Mouse (Mus musculus): ENCODE results near the gene Hccs.
"Not testable (repeated sequence)": the region's sequence is repeated elsewhere in the genome, so short reads cannot be mapped to it uniquely, and the experiment has no call there.

Hccs gene

DNA sequence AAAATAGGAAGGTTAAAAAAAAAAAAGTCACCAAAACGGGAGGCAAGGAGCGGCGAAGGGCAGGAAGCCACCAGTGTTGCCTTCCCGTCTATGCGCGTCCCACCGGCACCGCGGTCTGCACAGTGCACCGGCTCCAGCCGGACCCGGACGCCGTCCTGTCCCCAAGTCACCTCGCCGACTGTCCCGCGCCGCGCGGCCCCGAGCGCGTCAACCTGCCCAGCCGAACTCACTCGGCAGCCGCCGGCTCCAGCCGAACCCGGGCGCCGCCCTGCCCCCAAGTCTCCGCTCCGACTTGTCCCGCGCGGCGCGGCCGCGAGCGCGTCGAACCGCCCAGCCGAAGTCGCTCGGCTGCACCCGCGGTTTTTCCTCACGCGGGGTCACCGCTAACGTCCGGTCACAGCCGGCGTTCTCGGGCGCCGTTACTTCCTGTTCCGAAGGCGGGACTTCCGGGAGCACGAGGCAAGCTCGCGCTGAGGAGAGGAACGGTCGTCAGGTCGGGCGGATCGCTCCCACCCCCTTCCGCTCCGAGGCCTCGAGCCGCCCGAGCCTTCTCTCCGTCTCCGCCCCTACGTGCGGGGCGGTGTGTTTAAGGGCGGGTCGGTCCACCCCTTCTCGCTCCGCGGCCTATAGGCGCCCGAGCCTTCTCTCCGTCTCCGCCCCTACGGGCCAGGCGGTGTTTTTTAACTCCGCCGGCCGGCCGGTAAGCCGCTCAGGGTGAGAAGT, at the start of gene Hccs:
Gene Hccs, minus strand, starts transcription at position 428 of the 723 bp plus-strand sequence.
- DNase-seq (ENCODE audit: low spot score in 2 of 2): peak; percentile 78 to 85

- DNase-seq (ENCODE audit: low spot score in 2 of 2): no peak
These were observed 37.1 kb upstream of the Hccs start for GRCm38 (mm10) chrX:169357146-169357772.

- no peak for DNase-seq (ENCODE audit: low spot score in 2 of 2)
These were observed 18.0 kb upstream of the Hccs start for GRCm38 (mm10) chrX:169338213-169338612.

GRCm38 (mm10) chrX:169337559-169337958, 17.4 kb upstream of the Hccs start:
- no peak for DNase-seq (ENCODE audit: low spot score in 2 of 2)

DNA sequence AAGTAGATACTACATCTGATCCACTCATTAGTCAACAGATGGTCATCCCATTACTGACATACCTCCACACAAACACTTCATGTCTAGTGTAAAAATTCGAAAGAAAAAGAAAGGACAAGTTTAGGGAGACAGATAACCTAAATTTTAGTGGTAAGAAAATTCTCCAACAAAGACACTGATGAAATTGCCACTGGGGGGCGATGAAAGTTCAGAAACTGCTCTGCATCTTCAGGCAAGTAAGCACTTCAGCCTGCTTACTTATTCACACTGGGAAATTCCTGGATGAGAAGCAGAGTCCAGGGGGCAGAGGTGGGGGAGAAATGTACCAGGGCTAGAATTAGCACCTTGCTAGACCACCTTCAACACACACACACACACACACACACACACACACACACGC, 12.1 kb upstream of the Hccs start:
- peak in 1 of 2 experiments; percentile 2 for DNase-seq (ENCODE audit: low spot score in 2 of 2)

- DNase-seq (ENCODE audit: low spot score in 2 of 2): no peak
These were observed 5.9 kb upstream of the Hccs start for GRCm38 (mm10) chrX:169325929-169326595.

DNA sequence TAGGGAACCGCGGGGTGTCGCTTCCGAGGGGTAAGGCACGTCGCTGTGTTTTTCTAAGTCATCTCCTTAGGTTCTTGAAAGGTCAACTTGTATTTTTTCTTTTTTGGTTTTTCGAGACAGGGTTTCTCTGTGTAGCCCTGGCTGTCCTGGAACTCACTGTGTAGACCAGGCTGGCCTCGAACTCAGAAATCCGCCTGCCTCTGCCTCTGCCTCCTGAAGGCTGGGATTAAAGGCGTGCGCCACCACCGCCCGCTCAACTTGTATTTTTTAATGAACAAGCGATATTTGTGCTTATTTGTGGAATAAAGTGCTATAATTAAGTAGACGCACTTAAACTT, 465 bp upstream of the Hccs start:
- not testable (repeated sequence) for DNase-seq (ENCODE audit: low spot score in 2 of 2)

DNA sequence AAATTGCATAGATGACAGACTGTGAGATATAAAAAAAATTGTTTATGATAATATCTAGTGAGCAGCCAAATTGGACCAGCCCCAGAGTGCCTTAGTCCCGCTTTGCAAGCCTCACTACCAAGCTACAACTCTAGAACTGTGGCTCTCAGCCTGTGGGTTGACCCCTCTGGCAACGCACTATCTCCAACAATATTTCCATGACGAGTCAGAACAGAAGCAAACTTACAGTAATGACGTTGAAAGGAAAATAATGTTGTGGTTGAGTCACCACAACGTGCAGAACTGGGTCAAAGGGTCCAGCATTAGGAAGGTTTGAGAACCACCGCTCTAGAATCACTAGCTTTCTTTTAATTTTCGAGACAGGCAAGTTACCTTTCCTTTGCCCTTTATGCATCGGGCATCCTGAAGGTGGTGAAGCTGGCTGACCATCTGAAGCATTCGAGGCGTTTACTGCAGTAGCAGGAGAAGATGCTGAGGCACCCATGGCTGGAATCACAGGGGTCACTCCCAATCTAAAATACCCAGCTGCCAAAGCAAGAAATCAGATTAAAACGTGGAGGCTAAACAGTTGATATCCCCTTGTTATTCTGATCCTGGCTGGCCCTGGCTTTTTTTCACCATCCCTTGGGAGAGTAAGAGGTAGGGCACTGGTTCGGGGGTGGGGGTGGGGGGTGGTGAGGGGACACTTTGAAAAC, 959 bp downstream of the Hccs start:
- DNase-seq (ENCODE audit: low spot score in 2 of 2): no peak

- DNase-seq (ENCODE audit: low spot score in 2 of 2): no peak
These were observed 11.6 kb downstream of the Hccs start for GRCm38 (mm10) chrX:169308559-169308958.

- DNase-seq (ENCODE audit: low spot score in 2 of 2): peak in 1 of 2 experiments; percentile 27
These were observed 16.2 kb downstream of the Hccs start for GRCm38 (mm10) chrX:169303945-169304344.

DNA sequence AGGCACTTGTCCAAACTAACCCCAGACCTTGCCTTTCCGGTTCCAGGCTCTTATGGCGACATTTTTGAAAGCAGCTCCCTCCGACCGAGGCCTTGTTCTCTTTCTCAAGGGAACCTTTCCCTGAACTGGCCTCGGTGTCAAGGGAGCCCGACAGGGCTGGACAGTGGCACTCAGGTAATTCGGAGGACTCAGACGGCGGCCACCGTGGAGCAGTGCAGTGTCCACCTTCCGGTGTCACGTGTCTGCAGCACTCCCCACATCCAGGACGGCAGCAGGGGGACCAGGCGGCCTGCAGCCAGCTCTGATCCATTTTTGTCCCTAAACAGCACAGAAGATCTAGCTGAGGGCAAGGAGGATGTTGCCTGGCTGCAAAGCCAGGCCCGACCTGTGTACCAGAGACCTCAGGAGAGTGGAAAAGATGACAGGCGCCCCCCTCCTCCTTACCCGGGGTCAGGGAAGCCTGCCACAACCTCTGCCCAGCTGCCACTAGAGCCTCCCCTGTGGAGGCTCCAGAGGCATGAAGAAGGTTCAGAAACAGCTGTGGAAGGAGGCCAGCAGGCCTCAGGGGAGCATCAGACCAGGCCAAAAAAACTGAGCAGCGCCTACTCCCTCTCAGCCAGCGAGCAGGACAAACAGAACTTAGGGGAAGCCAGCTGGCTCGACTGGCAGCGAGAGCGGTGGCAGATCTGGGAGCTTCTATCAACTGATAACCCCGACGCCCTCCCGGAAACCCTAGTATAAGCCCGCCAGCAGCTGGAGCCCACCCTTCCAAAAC, 17.7 kb downstream of the Hccs start:
- no peak for DNase-seq (ENCODE audit: low spot score in 2 of 2)

- no peak for DNase-seq (ENCODE audit: low spot score in 2 of 2)
These were observed 20.6 kb downstream of the Hccs start for GRCm38 (mm10) chrX:169299579-169299978.

GRCm38 (mm10) chrX:169263433-169264172, 56.6 kb downstream of the Hccs start:
- DNase-seq (ENCODE audit: low spot score in 2 of 2): no peak

- DNase-seq (ENCODE audit: low spot score in 2 of 2): no peak
These were observed 58.0 kb downstream of the Hccs start for GRCm38 (mm10) chrX:169262212-169262611.

GRCm38 (mm10) chrX:169261034-169261433, 59.1 kb downstream of the Hccs start:
- DNase-seq (ENCODE audit: low spot score in 2 of 2): no peak

GRCm38 (mm10) chrX:169256741-169257140, 63.4 kb downstream of the Hccs start:
- DNase-seq (ENCODE audit: low spot score in 2 of 2): no peak

DNA sequence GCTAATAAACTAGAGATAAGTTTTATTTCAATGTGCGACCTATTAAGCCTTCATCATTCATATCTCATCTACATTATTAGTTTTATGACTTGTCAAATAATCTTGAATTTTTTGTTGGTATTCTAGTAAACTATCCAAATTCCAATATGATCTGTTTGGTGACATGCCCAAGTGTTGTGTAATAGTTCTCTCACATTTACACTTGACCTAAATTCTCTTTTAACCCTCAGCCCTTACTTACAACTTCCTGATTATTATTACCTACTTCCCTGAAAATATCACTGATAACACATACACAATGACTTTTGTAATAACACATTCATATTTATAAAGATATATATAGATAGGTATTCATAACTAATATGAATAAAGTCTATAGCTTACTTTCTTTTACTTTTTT, 64.3 kb downstream of the Hccs start:
- no peak for DNase-seq (ENCODE audit: low spot score in 2 of 2)

DNA sequence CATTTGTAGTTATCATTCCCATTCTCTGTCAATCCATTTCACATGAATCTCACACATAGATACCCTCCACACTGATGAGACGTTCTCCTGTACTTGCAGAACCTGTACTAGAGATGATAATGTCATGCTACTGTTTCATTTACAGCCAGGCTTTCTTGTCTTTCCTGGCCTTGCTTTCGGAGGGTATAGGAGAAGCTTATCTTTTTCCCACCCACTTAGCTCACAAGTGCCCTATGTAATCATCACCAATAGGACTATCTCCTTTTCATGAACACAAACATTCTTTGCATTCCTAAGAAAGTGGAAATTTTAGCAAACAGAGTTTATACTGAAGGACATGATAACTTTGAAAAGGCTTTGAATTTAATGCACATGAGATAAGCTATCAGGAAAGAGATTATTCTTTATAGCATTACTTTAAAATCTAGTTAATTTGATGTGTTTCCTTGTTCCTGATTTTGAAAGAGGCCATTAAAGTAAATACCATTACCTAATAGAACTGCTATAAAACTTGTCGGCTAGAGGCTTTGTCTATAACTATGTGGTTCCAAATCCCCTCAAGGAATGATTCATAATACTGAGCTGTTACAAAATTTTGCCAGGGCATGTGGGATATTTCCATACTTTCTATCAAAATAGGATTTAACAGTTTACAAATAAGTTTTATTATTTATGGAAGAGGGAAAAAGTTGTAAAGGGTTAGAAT, 97.7 kb downstream of the Hccs start:
- DNase-seq (ENCODE audit: low spot score in 2 of 2): no peak

DNA sequence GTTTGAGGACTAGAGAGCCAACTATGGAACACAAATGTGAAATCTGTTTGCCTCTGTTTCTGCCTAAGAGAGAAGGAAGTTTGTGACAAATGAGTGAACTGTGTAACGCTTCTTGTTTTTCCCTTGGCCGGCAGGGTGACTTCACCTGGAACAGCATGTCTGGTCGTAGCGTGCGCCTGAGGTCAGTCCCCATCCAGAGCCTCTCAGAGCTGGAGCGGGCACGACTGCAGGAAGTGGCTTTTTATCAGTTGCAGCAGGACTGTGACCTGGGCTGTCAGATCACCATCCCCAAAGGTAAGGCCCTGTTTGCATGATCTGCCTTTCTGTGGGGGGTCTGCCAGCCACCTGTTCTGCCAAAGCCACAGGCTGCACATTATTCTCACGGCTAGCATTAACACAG, 100.1 kb downstream of the Hccs start:
- no peak for DNase-seq (ENCODE audit: low spot score in 2 of 2)

- DNase-seq (ENCODE audit: low spot score in 2 of 2): no peak
These were observed 110.2 kb downstream of the Hccs start for GRCm38 (mm10) chrX:169210019-169210418.

Measured in thymus, postnatal 10 days (tissue).